Mouse (Mus musculus): ENCODE results near the gene Lmx1a.

Lmx1a gene

GRCm38 (mm10) chr1:167689232-167689261, at the start of gene Lmx1a:
Gene Lmx1a, plus strand, starts transcription at chr1:167689237.
- DNase-seq (ENCODE audit: low spot score in 2 of 2), result no peak

- DNase-seq (ENCODE audit: low spot score in 2 of 2), result peak; percentile 90 to 91
Observed at GRCm38 (mm10) chr1:167644866-167645537, 44.0 kb upstream of the Lmx1a start.

GRCm38 (mm10) chr1:167648670-167649069, 40.4 kb upstream of the Lmx1a start:
- no peak for DNase-seq (ENCODE audit: low spot score in 2 of 2)

- no peak for DNase-seq (ENCODE audit: low spot score in 2 of 2)
Observed at GRCm38 (mm10) chr1:167649122-167649633, 39.9 kb upstream of the Lmx1a start.

- DNase-seq (ENCODE audit: low spot score in 2 of 2), result no peak
Observed at GRCm38 (mm10) chr1:167652336-167652735, 36.7 kb upstream of the Lmx1a start.

GRCm38 (mm10) chr1:167659065-167659464, 30.0 kb upstream of the Lmx1a start:
- DNase-seq (ENCODE audit: low spot score in 2 of 2), result no peak

- DNase-seq (ENCODE audit: low spot score in 2 of 2), result peak in 1 of 2 experiments; percentile 22
Observed at GRCm38 (mm10) chr1:167660521-167661101, 28.4 kb upstream of the Lmx1a start.

GRCm38 (mm10) chr1:167661123-167661522, 27.9 kb upstream of the Lmx1a start:
- DNase-seq (ENCODE audit: low spot score in 2 of 2), result no peak

- no peak for DNase-seq (ENCODE audit: low spot score in 2 of 2)
Observed at GRCm38 (mm10) chr1:167663136-167663535, 25.9 kb upstream of the Lmx1a start.

- peak; percentile 44 to 59 for DNase-seq (ENCODE audit: low spot score in 2 of 2)
Observed at GRCm38 (mm10) chr1:167669796-167670195, 19.2 kb upstream of the Lmx1a start.

- DNase-seq (ENCODE audit: low spot score in 2 of 2), result no peak
Observed at GRCm38 (mm10) chr1:167672433-167672987, 16.5 kb upstream of the Lmx1a start.

- no peak for DNase-seq (ENCODE audit: low spot score in 2 of 2)
Observed at GRCm38 (mm10) chr1:167679061-167679460, 10.0 kb upstream of the Lmx1a start.

- no peak for DNase-seq (ENCODE audit: low spot score in 2 of 2)
Observed at GRCm38 (mm10) chr1:167688001-167688346, 1.1 kb upstream of the Lmx1a start.

- no peak for DNase-seq (ENCODE audit: low spot score in 2 of 2)
Observed at GRCm38 (mm10) chr1:167688347-167689231, 448 bp upstream of the Lmx1a start.

GRCm38 (mm10) chr1:167689262-167690137, 463 bp downstream of the Lmx1a start:
- no peak for DNase-seq (ENCODE audit: low spot score in 2 of 2)

- no peak for DNase-seq (ENCODE audit: low spot score in 2 of 2)
Observed at GRCm38 (mm10) chr1:167690138-167690710, 1.2 kb downstream of the Lmx1a start.

- no peak for DNase-seq (ENCODE audit: low spot score in 2 of 2)
Observed at GRCm38 (mm10) chr1:167690716-167691550, 1.9 kb downstream of the Lmx1a start.

GRCm38 (mm10) chr1:167691911-167692682, 3.1 kb downstream of the Lmx1a start:
- DNase-seq (ENCODE audit: low spot score in 2 of 2), result no peak

GRCm38 (mm10) chr1:167692683-167693045, 3.6 kb downstream of the Lmx1a start:
- no peak for DNase-seq (ENCODE audit: low spot score in 2 of 2)
